Mouse (Mus musculus): ENCODE measurements around the gene Adam22.

Adam22 gene

DNA sequence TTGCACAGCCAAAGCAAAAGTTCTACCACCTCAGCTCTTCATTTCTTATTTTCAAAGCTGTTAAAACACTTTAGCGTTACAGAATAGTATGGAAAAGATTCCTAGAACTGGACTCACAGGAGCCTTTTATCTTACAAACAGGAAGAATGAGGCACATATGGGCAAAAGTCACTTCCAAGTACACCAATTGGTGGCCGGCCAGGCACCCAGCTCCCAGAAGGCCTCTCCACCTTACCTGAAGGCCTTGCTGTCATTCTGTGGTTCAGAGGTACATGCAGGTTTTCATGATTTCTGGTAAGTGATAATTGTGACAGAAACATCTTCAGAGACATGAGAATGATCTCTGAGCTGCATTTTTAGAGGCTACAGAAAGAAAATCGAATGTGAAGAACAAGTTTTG lies 24.7 kb downstream of the Adam22 start:
- in situ Hi-C loops (cut with MboI; ENCODE audit: low pct_unique_long_range_greater_than_20kb in 1 of 2, low sequenced_read_pairs in 2 of 2, unreplicated experiment in 1 of 2), result no loop called here

GRCm38 (mm10) chr5:8341676-8342075 lies 26.3 kb downstream of the Adam22 start:
- in situ Hi-C loops (cut with MboI; ENCODE audit: low pct_unique_long_range_greater_than_20kb in 1 of 2, low sequenced_read_pairs in 2 of 2, unreplicated experiment in 1 of 2), result no loop called here

GRCm38 (mm10) chr5:8327645-8328269 lies 40.2 kb downstream of the Adam22 start:
- in situ Hi-C loops (cut with MboI; ENCODE audit: low pct_unique_long_range_greater_than_20kb in 1 of 2, low sequenced_read_pairs in 2 of 2, unreplicated experiment in 1 of 2), result no loop called here

DNA sequence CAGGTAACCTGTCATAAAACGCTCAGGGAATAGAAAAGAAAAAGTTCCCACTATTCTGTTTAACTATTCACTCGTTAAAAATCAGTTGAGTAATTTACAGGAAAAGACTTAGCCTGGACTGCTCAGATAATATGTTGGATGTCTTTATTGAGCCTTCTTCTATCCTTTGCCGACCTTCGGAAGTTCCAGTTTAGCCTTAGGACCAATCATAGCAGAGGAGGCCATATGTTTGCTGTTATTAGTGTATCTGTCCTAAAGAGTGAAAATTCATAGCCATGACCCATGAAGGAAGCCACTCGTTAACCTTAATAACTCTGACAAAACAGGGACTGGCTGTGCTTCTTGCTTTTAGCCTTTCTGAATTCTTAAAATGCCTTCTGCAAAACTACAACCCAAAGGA lies 41.3 kb downstream of the Adam22 start:
- in situ Hi-C loops (cut with MboI; ENCODE audit: low pct_unique_long_range_greater_than_20kb in 1 of 2, low sequenced_read_pairs in 2 of 2, unreplicated experiment in 1 of 2), result no loop called here

DNA sequence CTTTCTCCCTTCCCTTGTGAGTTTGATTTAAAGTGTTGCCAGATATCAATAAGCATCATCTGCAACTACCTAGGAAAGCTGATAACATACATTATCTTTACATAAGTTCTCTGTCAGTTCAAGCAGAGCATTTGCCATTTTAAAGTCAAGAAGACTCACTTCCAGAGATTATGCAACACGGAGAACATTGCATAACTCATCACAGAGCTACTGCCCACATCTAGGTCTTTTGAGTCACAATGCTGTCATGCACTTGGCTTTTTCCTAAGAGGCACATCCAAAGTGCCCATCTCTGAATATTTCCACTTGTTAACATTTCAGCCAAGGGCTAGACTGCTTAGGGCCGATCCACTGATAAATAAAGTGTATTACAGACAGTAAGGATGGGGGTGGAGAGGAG lies 55.6 kb downstream of the Adam22 start:
- in situ Hi-C loops (cut with MboI; ENCODE audit: low pct_unique_long_range_greater_than_20kb in 1 of 2, low sequenced_read_pairs in 2 of 2, unreplicated experiment in 1 of 2), result no loop called here

DNA sequence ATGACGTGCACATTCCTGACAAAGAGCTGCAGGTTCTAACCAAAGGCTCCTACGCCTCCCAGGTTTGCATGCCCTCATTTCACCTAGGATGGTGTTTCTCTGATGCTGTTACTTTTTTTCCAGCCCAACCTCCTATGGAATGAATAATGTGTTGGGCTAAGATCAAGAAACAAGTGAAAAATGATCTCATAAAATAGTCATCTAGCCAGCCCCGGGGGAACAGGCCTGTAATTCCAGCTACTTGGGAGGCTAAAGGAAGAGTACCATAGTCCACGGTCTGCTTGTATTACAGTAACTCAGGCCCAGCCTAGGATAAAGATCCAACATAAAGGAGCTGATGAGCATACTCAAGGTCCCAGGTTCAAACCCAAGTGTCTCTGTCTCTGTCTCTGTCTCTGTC lies 57.1 kb downstream of the Adam22 start:
- in situ Hi-C loops (cut with MboI; ENCODE audit: low pct_unique_long_range_greater_than_20kb in 1 of 2, low sequenced_read_pairs in 2 of 2, unreplicated experiment in 1 of 2), result no loop called here

DNA sequence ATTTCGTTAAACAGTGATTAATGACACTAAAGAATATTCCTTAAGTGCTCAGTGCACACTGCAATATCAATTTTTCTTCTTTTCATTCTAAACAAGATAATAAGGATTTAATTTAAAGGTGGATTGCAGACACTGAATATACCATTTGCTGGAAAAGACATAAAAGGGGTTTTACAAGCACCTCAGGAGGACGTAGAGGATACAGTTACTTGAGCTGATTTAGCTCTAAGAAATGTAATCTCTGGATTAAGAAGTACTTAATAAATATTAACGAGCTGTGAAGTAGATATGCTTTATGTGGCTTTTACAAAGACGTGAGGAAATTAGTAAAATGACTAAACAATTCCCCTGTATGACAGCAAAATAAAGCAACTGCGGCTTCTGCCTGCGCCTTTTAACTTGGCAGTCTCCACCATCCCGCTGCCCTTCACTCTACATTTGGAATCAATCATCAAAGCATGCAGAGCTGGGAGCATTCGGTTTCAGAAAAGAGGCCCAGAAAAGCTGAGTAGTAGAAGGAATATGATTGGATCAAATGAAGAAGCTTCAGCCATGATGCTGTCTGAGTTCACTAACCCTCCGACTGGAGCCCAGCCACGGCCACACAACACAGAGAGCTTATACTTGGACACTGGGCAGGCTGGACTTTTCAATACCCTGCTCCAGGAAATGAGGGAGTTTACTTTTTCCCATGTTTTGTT lies 70.1 kb downstream of the Adam22 start:
- in situ Hi-C loops (cut with MboI; ENCODE audit: low pct_unique_long_range_greater_than_20kb in 1 of 2, low sequenced_read_pairs in 2 of 2, unreplicated experiment in 1 of 2), result no loop called here

GRCm38 (mm10) chr5:8293287-8293686 lies 74.7 kb downstream of the Adam22 start:
- in situ Hi-C loops (cut with MboI; ENCODE audit: low pct_unique_long_range_greater_than_20kb in 1 of 2, low sequenced_read_pairs in 2 of 2, unreplicated experiment in 1 of 2), result no loop called here

DNA sequence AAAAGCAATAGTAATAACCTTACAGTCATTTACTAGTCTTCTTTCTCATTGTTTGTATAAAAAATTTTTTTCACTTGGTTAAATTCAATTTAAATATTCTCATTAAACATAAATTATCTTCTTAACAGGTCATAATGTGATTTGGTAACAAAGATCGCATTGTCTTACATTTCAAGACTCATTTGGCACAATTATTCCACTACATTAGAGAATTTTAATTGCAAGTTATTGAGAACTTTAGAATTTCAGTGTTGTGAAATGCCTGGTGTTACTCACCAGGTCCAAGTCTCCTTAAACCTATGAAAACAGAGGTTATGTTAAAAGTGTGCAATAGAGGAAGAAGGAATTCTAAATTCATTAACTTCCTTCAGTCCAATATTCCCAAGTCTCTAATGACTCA lies 76.5 kb downstream of the Adam22 start:
- in situ Hi-C loops (cut with MboI; ENCODE audit: low pct_unique_long_range_greater_than_20kb in 1 of 2, low sequenced_read_pairs in 2 of 2, unreplicated experiment in 1 of 2), result no loop called here

GRCm38 (mm10) chr5:8289678-8290614 lies 78.0 kb downstream of the Adam22 start:
- in situ Hi-C loops (cut with MboI; ENCODE audit: low pct_unique_long_range_greater_than_20kb in 1 of 2, low sequenced_read_pairs in 2 of 2, unreplicated experiment in 1 of 2), result no loop called here

- in situ Hi-C loops (cut with MboI; ENCODE audit: low pct_unique_long_range_greater_than_20kb in 1 of 2, low sequenced_read_pairs in 2 of 2, unreplicated experiment in 1 of 2), result no loop called here
Measured at GRCm38 (mm10) chr5:8284123-8284522, 83.8 kb downstream of the Adam22 start.

DNA sequence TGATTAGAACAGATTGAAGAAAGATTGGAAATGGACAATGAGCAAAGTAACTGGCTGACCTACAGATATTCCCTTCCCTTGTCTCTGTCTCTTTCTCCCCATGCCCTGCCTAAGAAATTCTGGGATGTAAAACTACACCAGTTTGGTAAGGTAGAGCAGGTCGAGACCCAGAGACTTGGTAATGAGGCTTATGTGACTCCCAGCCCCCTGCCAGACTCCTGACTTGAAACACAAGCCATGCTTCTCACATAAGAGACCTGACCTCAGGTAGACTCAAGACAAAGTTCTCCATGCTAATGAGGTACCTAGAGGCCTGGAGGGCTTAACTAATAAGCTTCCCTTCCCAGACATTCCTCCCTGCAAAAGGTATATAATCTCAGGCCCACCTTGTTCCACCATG lies 91.8 kb downstream of the Adam22 start:
- in situ Hi-C loops (cut with MboI; ENCODE audit: low pct_unique_long_range_greater_than_20kb in 1 of 2, low sequenced_read_pairs in 2 of 2, unreplicated experiment in 1 of 2), result no loop called here

DNA sequence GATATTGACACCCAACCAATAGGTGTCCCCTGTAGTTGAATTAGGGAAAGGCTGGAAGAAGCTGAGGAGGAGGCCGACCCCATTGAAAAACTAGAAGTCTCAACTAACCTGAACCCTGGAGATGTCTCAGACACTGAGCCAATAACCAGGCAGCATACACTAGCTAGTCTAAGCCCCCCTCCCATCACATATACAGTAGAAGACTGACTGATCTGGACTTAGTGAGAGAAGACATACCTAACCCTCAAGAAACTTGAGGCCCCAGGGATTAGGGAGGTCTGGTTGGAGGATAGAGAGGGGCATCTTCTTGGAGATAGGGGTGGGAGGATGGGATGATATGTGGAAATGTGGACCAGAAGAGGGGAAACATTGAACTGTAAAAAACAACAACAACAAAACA lies 110.6 kb downstream of the Adam22 start:
- in situ Hi-C loops (cut with MboI; ENCODE audit: low pct_unique_long_range_greater_than_20kb in 1 of 2, low sequenced_read_pairs in 2 of 2, unreplicated experiment in 1 of 2), result no loop called here

DNA sequence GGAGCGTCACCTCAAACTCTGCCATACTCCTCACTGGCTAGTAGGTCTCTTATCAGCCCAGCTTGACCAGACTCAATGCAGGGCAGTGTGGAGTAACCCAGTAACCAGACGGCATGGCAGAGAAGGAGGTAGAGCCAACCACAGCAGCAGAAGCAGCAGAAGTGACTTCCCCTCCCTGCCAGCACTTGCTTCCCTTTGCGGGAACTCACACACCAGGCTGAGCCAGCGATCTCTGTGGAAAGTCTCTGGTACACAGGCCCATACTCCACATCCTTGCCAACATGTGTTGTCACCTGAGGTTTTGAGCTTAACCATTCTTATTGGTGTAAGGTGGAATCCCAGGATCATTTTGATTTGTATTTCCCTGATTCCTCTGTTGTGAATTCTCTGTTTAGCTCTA lies 111.5 kb downstream of the Adam22 start:
- in situ Hi-C loops (cut with MboI; ENCODE audit: low pct_unique_long_range_greater_than_20kb in 1 of 2, low sequenced_read_pairs in 2 of 2, unreplicated experiment in 1 of 2), result no loop called here

GRCm38 (mm10) chr5:8244696-8245095 lies 123.3 kb downstream of the Adam22 start:
- in situ Hi-C loops (cut with MboI; ENCODE audit: low pct_unique_long_range_greater_than_20kb in 1 of 2, low sequenced_read_pairs in 2 of 2, unreplicated experiment in 1 of 2), result no loop called here

DNA sequence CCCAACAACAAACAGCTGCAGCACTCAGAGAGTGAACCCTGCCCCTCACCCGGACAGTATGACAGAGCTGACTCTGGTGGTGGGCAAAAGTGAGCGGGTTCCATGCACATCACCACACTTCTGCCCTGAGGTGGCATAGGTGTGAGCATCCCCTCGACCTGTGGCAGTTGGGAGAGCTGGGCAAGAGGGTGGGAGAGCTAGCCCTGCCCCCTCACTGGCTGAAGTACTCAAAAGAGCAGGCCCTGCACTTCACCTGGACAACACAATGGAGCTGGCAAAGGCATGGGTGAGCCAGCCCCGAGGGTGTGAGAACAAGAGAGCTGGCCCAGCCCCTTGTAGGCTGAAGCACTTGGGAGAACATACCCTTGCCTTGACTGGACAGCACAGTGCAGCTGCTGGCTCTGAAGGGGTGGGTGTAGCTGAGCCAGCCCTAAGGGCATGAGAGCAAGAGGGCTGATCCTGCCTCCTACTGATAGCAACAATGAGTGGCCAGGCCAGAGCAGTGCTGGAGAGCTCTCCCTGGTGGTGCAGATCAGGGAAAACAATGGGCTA lies 124.8 kb downstream of the Adam22 start:
- in situ Hi-C loops (cut with MboI; ENCODE audit: low pct_unique_long_range_greater_than_20kb in 1 of 2, low sequenced_read_pairs in 2 of 2, unreplicated experiment in 1 of 2), result no loop called here

- in situ Hi-C loops (cut with MboI; ENCODE audit: low pct_unique_long_range_greater_than_20kb in 1 of 2, low sequenced_read_pairs in 2 of 2, unreplicated experiment in 1 of 2), result no loop called here
Measured at GRCm38 (mm10) chr5:8242660-8243059, 125.3 kb downstream of the Adam22 start.

- in situ Hi-C loops (cut with MboI; ENCODE audit: low pct_unique_long_range_greater_than_20kb in 1 of 2, low sequenced_read_pairs in 2 of 2, unreplicated experiment in 1 of 2), result no loop called here
Measured at GRCm38 (mm10) chr5:8227073-8227472, 140.9 kb downstream of the Adam22 start.

DNA sequence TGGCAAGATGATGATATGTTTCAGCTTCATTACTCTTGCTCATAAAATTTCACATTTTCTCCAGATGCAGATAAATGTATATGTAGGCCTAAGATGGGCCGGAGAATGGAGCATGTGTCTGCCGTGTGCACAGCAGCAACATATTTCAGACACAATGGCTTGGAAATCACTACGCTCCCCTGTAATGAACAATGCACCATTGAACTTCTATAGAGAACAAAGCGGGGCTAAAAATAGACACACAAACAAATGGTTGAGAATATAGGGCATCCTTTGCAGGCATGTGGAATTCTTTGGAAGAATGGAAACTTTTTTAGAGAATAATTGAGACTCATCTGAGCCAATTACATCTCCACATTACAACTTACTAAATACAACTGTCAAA lies 143.6 kb downstream of the Adam22 start:
- in situ Hi-C loops (cut with MboI; ENCODE audit: low pct_unique_long_range_greater_than_20kb in 1 of 2, low sequenced_read_pairs in 2 of 2, unreplicated experiment in 1 of 2), result no loop called here

All from mouse embryonic stem cell (cell line).